Mouse (Mus musculus): ENCODE results near the gene Socs3. TPM values are rescaled to one million over a fixed set of nuclear protein-coding genes. Genes with fewer than 3 reads are reported as not detected.

Gene Socs3
- polyA plus RNA-seq, 1 experiment from 2014 or later, result 2.2 TPM

GRCm38 (mm10) chr11:117941848-117942247 is 28.0 kb downstream of the Socs3 start:
- no peak overlapping the region for H3K27ac ChIP-seq (ENCODE audit: low read depth, low read length)
- H3K9me3 ChIP-seq (ENCODE audit: control insufficient read depth, low read length), result no peaks in the 10 kb centered on the region
- H3K4me2 ChIP-seq (ENCODE audit: low read depth, low read length), result no peak overlapping the region
- 19% methylated on average over 4 of the region's 4 CpGs for WGBS
- H3K27me3 ChIP-seq (ENCODE audit: control insufficient read depth, insufficient read depth, low read length), result no peaks in the 10 kb centered on the region
- ATAC-seq (ENCODE audit: low read depth), result no peak
- 0 out of 2 replicates have a peak, but pooled peaks cover 8% of the 10 kb centered on the region for H3K4me1 ChIP-seq (ENCODE audit: control insufficient read depth, insufficient read depth, low read length)
- no peak overlapping the region for H3K9ac ChIP-seq (replicated peaks; ENCODE audit: low read depth, low read length)
- no peaks in the 10 kb centered on the region for H3K36me3 ChIP-seq (ENCODE audit: control insufficient read depth, insufficient read depth, low read length)
- no peak overlapping the region for H3K4me3 ChIP-seq (ENCODE audit: low read depth, low read length)

- no peaks in the 10 kb centered on the region for H3K36me3 ChIP-seq (ENCODE audit: control insufficient read depth, insufficient read depth, low read length)
- H3K9me3 ChIP-seq (ENCODE audit: control insufficient read depth, low read length), result no peaks in the 10 kb centered on the region
- WGBS, result 88% methylated on average over 8 of the region's 8 CpGs
- no peaks in the 10 kb centered on the region for H3K27me3 ChIP-seq (ENCODE audit: control insufficient read depth, insufficient read depth, low read length)
- no peak overlapping the region for H3K4me2 ChIP-seq (ENCODE audit: low read depth, low read length)
- no peak for ATAC-seq (ENCODE audit: low read depth)
- H3K27ac ChIP-seq (ENCODE audit: low read depth, low read length), result no peak overlapping the region
- no peak overlapping the region for H3K9ac ChIP-seq (replicated peaks; ENCODE audit: low read depth, low read length)
- H3K4me3 ChIP-seq (ENCODE audit: low read depth, low read length), result no peak overlapping the region
- H3K4me1 ChIP-seq (ENCODE audit: control insufficient read depth, insufficient read depth, low read length), result 0 out of 2 replicates have a peak, but pooled peaks cover 8% of the 10 kb centered on the region
Observed at GRCm38 (mm10) chr11:117941325-117941834, 28.5 kb downstream of the Socs3 start.

- 0 out of 2 replicates have a peak overlapping the region, but pooled peaks have one; percentile 18 for H3K27ac ChIP-seq (ENCODE audit: low read depth, low read length)
- no peaks in the 10 kb centered on the region for H3K9me3 ChIP-seq (ENCODE audit: control insufficient read depth, low read length)
- H3K27me3 ChIP-seq (ENCODE audit: control insufficient read depth, insufficient read depth, low read length), result no peaks in the 10 kb centered on the region
- H3K9ac ChIP-seq (replicated peaks; ENCODE audit: low read depth, low read length), result no peak overlapping the region
- no peak for ATAC-seq (ENCODE audit: low read depth)
- H3K4me3 ChIP-seq (ENCODE audit: low read depth, low read length), result no peak overlapping the region
- H3K4me1 ChIP-seq (ENCODE audit: control insufficient read depth, insufficient read depth, low read length), result 0 out of 2 replicates have a peak, but pooled peaks cover 12% of the 10 kb centered on the region
- H3K36me3 ChIP-seq (ENCODE audit: control insufficient read depth, insufficient read depth, low read length), result no peaks in the 10 kb centered on the region
- H3K4me2 ChIP-seq (ENCODE audit: low read depth, low read length), result no peak overlapping the region
- WGBS, result 90% methylated on average over 6 of the region's 6 CpGs
Observed at GRCm38 (mm10) chr11:117940881-117941280, 29.0 kb downstream of the Socs3 start.

- Histone ChIP-seq H3K27ac (ENCODE audit: low read depth, low read length) (peak overlapping the region; percentile 18), H3K4me1 (ENCODE audit: control insufficient read depth, insufficient read depth, low read length) (0 out of 2 replicates have a peak, but pooled peaks cover 12% of the 10 kb centered on the region), H3K4me3 (ENCODE audit: low read depth, low read length) (no peak overlapping the region), H3K27me3 (ENCODE audit: control insufficient read depth, insufficient read depth, low read length) (no peaks in the 10 kb centered on the region), H3K9ac (replicated peaks; ENCODE audit: low read depth, low read length) (no peak overlapping the region), H3K36me3 (ENCODE audit: control insufficient read depth, insufficient read depth, low read length) (no peaks in the 10 kb centered on the region), H3K9me3 (ENCODE audit: control insufficient read depth, low read length) (no peaks in the 10 kb centered on the region), H3K4me2 (ENCODE audit: low read depth, low read length) (no peak overlapping the region)
- peak; percentile 90 for ATAC-seq (ENCODE audit: low read depth)
- WGBS, result under 1% methylated on average over 7 of the region's 7 CpGs
Observed at GRCm38 (mm10) chr11:117939741-117940285, 30.0 kb downstream of the Socs3 start.

- H3K4me2 ChIP-seq (ENCODE audit: low read depth, low read length), result no peak overlapping the region
- 0 out of 2 replicates have a peak, but pooled peaks have one; percentile 45 for ATAC-seq (ENCODE audit: low read depth)
- WGBS, result 17% methylated on average over 4 of the region's 4 CpGs
Observed at GRCm38 (mm10) chr11:117939004-117939730, 30.7 kb downstream of the Socs3 start.

GRCm38 (mm10) chr11:117936202-117936601 is 33.6 kb downstream of the Socs3 start:
- H3K36me3 ChIP-seq (ENCODE audit: control insufficient read depth, insufficient read depth, low read length), result no peaks in the 10 kb centered on the region
- H3K9me3 ChIP-seq (ENCODE audit: control insufficient read depth, low read length), result no peaks in the 10 kb centered on the region
- no peak overlapping the region for H3K4me2 ChIP-seq (ENCODE audit: low read depth, low read length)
- no peak overlapping the region for H3K27ac ChIP-seq (ENCODE audit: low read depth, low read length)
- 0 out of 2 replicates have a peak, but pooled peaks cover 3% of the 10 kb centered on the region for H3K27me3 ChIP-seq (ENCODE audit: control insufficient read depth, insufficient read depth, low read length)
- no peak for ATAC-seq (ENCODE audit: low read depth)
- no peak overlapping the region for H3K9ac ChIP-seq (replicated peaks; ENCODE audit: low read depth, low read length)
- H3K4me3 ChIP-seq (ENCODE audit: low read depth, low read length), result no peak overlapping the region
- 0 out of 2 replicates have a peak, but pooled peaks cover 7% of the 10 kb centered on the region for H3K4me1 ChIP-seq (ENCODE audit: control insufficient read depth, insufficient read depth, low read length)
- WGBS, result 51% methylated on average over 8 of the region's 8 CpGs

More at GRCm38 (mm10) chr11:117939004-117939730, 30.7 kb downstream of the Socs3 start:
- Histone ChIP-seq H3K36me3 (ENCODE audit: control insufficient read depth, insufficient read depth, low read length) (no peaks in the 10 kb centered on the region), H3K4me3 (ENCODE audit: low read depth, low read length) (no peak overlapping the region), H3K4me1 (ENCODE audit: control insufficient read depth, insufficient read depth, low read length) (0 out of 2 replicates have a peak, but pooled peaks cover 12% of the 10 kb centered on the region), H3K27me3 (ENCODE audit: control insufficient read depth, insufficient read depth, low read length) (no peaks in the 10 kb centered on the region), H3K9ac (replicated peaks; ENCODE audit: low read depth, low read length) (no peak overlapping the region), H3K9me3 (ENCODE audit: control insufficient read depth, low read length) (no peaks in the 10 kb centered on the region), H3K27ac (ENCODE audit: low read depth, low read length) (peak overlapping the region; percentile 18; the same call in 1 of the 2 replicates)

- H3K9me3 ChIP-seq (ENCODE audit: control insufficient read depth, low read length), result no peaks in the 10 kb centered on the region
- ATAC-seq (ENCODE audit: low read depth), result no peak
- no peaks in the 10 kb centered on the region for H3K36me3 ChIP-seq (ENCODE audit: control insufficient read depth, insufficient read depth, low read length)
- H3K27ac ChIP-seq (ENCODE audit: low read depth, low read length), result no peak overlapping the region
- H3K4me3 ChIP-seq (ENCODE audit: low read depth, low read length), result no peak overlapping the region
- no peak overlapping the region for H3K4me2 ChIP-seq (ENCODE audit: low read depth, low read length)
- no peak overlapping the region for H3K9ac ChIP-seq (replicated peaks; ENCODE audit: low read depth, low read length)
- peaks cover 7% of the 10 kb centered on the region; the same call in 1 of the 2 replicates for H3K27me3 ChIP-seq (ENCODE audit: control insufficient read depth, insufficient read depth, low read length)
- 70% methylated on average over 9 of the region's 9 CpGs for WGBS
- peaks cover 9% of the 10 kb centered on the region; the same call in 1 of the 2 replicates for H3K4me1 ChIP-seq (ENCODE audit: control insufficient read depth, insufficient read depth, low read length)
Observed at GRCm38 (mm10) chr11:117935616-117936015, 34.2 kb downstream of the Socs3 start.

GRCm38 (mm10) chr11:117934576-117935368 is 35.1 kb downstream of the Socs3 start:
- no peak for ATAC-seq (ENCODE audit: low read depth)
- Histone ChIP-seq H3K36me3 (ENCODE audit: control insufficient read depth, insufficient read depth, low read length) (no peaks in the 10 kb centered on the region), H3K4me2 (ENCODE audit: low read depth, low read length) (no peak overlapping the region), H3K9me3 (ENCODE audit: control insufficient read depth, low read length) (no peaks in the 10 kb centered on the region), H3K9ac (replicated peaks; ENCODE audit: low read depth, low read length) (no peak overlapping the region), H3K27me3 (ENCODE audit: control insufficient read depth, insufficient read depth, low read length) (peaks cover 7% of the 10 kb centered on the region; the same call in 1 of the 2 replicates), H3K4me1 (ENCODE audit: control insufficient read depth, insufficient read depth, low read length) (peaks cover 10% of the 10 kb centered on the region; the same call in 1 of the 2 replicates), H3K4me3 (ENCODE audit: low read depth, low read length) (no peak overlapping the region), H3K27ac (ENCODE audit: low read depth, low read length) (no peak overlapping the region)
- WGBS, result 70% methylated on average over 5 of the region's 5 CpGs
